Mouse (Mus musculus) layer of hippocampus, postnatal 10 days (tissue): ENCODE measurements around the gene Creb1. TPM values are rescaled to one million over a fixed set of nuclear protein-coding genes. Genes with fewer than 3 reads are reported as not detected.

Experiments
- DNase-seq, 2 experiments: peaks; one replicate each; pipeline ENCODE4 v3.0.0; 2021; ENCODE audit warnings: low spot score in 2 of 2
- long read RNA-seq: library from polyadenylated mRNA; stranded (forward); transcript quantifications from one replicate; pipeline ENCODE4 v2.0.0, GENCODE M21; 2023
- total RNA-seq, 2 experiments: library from RNA; stranded (reverse); gene quantifications; 2 replicates each; pipeline ENCODE4 v1.2.3; 2021

Gene Creb1
- total RNA-seq = 10 to 100 TPM; 34.1 to 47.5 TPM
- long read RNA-seq, partial matches to known transcripts = 0 of 17 reads
- long read RNA-seq, other reads (novel, unspliced or antisense) = 17 of 17 reads

DNA sequence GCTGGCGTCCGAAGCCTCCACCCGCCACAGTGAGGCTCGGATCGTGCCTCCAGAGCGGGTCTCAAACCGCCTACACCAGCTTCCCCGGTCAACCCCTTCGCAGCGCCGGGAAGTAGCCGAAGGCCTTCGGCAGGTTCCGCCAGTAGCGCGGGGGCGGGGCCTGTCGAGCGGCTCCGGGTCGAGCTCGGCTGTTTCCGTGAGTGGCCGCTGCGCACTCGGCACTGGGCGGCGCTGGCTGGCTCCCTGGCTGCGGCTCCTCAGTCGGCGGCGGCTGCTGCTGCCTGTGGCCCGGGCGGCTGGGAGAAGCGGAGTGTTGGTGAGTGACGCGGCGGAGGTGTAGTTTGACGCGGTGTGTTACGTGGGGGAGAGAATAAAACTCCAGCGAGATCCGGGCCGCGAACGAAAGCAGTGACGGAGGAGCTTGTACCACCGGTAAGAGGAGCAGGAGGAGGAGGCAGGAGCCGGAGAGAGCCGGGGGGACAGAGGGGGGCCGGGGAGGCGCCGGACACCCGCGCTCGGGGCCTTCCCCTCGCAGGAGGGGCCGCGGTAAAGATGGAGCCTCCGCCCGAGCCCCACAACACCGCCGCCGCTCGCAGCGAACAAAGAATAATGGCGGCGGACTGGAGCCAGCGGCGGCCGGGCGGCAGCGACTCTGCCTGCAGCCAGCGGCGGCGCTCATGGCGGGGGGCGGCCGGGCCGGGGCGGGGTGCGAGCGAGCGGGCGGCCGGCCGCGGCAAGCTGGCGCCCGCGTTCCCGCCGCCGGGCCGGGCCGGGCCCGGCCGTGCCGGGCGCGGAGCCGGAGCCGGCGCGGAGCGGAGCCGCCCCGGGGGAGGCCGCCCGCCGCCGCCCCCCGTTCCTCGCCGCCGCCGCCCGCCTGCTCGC lies at the start of gene Creb1:
Gene Creb1, plus strand, starts transcription at position 57 of the 882 bp plus-strand sequence.
- peak; percentile 100 for DNase-seq

DNA sequence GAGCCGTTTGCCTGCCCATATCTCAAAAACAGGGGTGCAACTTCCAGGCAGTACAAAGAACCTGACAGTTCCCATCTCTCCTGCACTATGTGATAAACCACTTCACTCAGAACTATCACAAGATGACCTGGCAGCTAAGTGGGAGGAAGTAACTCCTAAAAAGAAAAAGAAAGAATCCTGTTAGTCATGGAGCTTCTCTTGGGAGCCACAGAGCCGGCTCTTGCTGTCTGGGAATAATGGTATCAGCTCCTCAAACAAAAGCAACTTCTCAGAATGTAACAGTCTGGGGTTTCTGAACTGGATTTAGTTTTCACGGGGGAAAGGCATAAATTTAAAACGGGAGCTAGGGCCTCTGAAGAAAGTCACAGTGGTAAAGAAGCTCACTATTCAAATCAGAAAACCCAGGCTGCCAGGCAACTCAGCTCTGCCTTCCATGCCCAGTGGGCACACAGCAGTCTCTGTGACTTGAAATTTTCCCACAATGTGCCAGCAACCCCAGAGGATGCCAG lies 43.9 kb upstream of the Creb1 start:
- peak in 1 of 2 experiments; percentile 13 for DNase-seq

DNA sequence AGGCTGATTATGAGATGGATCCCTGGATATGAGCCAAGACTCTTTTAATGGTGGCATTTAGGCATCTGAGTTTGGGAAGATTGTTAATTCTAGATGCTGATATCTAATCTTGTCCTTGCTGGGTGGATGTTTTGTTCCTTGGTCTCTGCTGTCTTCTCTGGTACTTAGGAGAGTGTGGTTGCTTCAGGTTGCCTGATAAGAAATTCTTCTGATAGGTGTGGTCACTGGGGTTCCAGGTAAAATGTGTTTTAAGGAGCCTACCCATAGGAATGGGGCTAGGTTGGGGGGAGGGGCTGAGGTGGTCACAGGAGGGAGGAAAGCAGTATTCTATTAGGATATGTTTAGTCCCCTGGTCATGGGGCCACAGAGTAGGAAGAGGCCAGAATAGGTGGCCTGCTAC lies 35.6 kb upstream of the Creb1 start:
- DNase-seq = no peak

DNA sequence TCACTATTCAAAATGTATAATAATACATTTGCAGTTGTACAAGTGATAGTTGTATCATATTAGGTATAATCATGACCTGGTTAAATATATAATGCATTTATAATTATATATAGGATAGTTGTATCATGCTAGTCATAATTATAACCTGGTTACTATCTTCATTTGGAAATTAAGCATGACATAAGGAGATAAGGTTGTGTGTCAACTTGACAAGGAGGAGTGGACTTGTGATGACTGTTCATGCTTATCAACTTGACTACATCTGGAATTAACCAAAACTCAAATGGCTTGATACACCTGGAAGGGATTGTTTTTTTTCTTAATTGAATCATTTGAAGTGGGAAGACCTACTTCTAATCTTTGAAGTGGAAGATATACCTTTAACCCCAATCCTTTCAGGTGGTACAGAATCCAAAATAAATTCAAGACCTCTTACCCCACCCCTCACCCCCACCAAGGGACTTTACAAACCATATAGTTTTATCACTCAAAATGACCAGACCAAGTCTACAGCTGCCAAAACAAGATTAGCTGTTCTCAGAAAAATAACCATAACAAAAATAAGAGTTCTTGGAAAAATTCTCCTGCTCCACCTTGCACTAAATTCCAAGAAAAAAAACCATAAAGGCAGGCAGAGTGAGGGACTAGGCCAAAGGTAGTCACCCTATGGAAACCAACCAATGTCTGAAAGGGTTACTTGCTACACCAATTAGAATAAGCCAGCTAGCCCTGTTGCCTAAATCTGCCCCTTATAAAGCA lies 30.9 kb upstream of the Creb1 start:
- no peak for DNase-seq

DNA sequence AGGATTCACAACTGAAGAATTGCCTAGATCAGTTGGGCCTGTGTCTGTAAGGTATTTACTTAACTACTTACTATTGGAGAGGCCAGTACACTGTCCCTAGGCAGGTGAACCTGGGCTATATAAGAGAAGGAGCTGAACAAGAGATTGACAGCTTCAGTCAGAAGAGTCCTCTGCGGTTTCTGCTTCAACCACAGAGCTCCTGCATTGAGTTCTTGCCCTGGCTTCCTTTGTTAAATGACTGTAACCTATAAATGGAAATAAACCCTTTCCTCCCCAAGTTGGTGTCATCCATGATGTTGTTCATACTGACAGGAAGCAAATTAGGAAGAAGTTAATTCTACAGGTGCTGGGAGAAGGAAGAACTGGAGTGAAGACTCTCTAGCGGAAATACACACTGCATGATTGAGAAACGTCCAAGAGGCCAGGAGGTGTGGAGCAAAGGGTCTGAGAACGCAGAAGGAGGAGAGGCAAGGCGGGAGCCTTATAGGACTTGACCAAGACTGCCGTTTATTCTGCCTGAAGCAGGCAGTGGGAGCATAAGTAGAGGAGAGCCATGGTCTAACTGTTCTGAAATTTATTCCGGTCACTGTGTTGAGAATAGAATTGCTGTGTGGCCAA lies 23.9 kb upstream of the Creb1 start:
- no peak for DNase-seq

DNA sequence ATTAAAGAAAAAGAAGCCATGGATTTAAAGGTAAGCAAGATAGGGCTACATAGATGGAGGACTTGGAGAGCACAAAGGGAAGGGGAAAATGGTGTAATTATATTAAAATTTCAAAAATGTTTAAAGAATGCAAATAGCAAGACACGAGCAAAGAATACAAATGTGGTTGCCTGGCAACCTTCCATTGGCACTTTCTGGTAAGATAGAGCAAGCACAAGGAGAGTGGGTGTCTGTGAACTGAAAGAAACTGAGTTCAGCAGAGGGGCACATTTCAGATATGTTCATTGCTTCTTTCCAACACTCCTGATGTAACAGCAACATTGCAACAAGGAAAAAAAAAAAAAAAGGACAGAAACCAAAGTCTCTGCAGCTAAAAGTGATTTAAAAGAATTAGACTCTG lies 22.8 kb upstream of the Creb1 start:
- peak in 1 of 2 experiments; percentile 30 for DNase-seq

DNA sequence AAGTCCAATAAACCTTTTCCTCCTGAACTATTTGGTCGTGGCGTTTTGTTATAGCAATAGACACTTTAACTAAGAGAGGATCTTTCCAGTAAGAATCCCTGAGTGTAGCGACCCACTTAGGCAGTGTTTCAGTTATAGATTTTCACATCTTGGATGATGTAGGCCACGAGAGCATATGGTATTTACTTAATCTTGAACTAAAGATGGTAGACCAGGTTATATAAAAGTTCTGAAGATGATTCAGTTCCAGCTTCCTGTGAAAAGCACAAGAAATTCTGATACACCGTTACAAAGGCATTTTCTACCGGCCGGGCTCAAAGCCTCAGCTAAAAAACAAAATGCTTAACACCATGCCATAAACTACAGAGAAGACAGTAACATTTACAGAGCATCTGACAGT lies 18.3 kb upstream of the Creb1 start:
- DNase-seq = no peak

DNA sequence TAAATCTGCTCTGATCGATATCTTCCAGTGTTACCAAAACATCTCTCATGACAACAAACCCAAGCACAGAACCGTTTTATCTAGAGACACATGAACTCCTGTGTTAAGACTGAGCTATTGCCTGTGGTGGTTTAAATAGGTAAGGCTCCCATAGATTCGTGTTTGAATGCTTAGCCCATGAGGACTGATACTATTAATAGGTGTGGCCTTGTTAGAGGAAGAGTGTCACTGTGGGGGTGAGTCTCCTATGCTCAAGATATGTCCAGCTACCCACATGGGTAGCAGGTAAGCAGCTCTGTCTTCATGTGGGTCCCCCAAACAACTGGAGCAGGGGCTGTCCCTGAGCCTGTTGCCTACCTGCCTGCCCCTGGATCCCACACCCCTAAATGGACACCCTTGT lies 15.9 kb upstream of the Creb1 start:
- no peak for DNase-seq

DNA sequence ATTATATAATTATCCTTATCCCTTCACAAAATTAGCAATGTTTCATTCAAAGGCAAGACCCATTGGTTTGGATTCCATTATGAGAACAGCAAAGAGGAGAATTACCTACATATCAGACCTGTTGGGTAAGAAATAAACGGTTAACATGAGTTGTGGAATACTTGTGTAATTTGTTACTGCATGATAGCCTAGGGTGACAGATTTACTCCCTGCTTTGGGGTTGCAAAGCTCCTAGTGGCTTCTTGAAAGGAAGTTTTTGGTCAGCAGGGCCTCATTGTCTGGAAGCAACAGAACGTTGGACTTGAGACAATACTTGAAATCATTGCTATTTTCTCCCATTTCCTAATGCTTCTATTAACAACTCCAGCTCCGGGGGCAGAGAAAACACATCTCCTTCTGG lies 14.0 kb upstream of the Creb1 start:
- DNase-seq = no peak

DNA sequence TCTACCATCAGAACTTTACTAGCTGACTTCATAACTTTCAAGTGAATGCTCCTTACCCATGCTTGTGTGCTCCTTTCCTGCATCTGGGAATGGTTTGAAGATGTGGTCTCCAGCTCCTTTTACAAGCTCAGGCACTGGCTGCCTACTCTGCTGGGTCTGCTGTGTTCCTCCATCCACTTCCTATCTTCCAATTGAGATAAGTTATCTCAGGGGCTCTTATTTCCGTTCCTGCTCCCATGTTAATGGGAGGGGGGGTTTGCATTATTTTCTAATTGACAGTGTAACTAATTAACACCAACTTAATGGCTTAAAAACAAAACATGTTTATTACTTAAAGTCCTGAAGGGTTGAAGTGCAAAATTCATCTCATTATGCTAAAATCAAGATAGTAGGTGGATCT lies 13.1 kb upstream of the Creb1 start:
- DNase-seq = no peak

DNA sequence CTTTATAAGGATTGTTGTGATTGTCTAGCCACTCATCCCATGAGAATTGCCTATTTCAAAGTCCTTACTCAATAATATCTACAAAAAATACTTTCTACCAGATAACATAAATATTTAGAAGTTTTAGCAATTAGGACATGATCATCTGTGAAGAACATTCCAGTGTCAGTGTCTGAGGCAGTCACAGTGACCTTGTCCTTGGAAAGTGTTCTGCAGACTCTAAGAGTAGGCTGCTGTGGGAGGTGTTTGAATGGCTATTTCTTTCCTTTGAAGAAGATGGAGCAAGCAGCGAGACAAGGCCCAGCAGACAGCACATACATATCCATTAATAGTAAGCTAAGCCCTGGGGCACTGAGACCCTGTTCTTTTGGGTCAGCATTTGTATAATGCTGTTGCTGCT lies 12.5 kb upstream of the Creb1 start:
- DNase-seq = no peak

DNA sequence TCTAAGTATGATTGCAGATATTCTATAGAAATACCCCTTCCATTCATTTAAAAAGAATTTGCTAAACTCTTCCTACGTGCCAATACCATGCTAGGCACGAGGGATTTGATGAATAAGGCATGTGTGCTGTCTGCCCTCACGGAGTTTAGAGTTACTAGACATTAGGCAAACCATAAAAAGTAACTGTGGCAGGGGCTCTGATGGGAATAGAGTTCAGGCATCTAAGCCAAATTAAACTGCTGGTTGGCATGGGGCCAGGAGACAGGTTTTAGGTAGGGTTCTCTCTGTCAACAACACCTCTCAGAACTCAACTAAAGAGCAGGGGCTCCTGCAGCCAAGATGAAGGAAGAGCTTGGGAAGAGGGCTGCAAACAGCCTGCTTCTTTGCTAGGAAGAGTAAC lies 10.7 kb upstream of the Creb1 start:
- DNase-seq = no peak

DNA sequence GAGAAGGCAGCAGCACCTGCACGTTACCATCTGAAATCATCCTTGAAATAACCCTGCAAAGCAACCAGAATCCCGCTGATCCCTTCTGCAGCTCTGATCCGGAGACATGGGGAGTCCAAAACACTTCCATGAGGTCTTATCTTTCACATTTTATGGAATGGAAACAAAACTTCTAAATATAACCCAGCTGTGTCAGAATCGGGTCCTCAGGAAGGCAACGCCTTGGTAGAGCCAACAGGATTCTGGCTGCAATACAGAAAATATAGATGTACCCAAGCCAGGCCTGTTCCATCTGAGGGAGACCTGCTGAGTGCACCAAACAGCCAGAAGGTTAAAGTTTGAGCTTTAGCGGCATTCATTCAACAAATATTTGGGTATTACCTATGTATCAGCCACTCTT lies 9.8 kb upstream of the Creb1 start:
- no peak for DNase-seq

DNA sequence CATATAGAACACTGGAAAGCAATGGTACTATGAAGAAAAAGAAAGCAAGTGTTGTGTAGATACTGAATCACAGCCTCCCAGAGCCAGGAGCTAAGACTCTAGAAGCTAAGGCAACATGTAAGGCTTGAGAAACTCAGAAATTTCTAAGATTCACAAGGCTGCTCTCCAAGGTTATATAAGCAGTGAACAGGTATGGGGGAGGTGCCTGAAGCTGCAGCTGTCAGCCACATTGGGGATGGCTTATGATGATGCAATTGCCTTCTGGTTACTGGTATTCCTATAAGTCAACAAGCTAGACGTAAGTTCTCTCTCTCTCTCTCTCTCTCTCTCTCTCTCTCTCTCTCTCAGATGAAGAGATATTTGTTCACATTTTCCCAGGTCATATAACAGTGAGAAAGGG lies 9.3 kb upstream of the Creb1 start:
- DNase-seq = no peak

DNA sequence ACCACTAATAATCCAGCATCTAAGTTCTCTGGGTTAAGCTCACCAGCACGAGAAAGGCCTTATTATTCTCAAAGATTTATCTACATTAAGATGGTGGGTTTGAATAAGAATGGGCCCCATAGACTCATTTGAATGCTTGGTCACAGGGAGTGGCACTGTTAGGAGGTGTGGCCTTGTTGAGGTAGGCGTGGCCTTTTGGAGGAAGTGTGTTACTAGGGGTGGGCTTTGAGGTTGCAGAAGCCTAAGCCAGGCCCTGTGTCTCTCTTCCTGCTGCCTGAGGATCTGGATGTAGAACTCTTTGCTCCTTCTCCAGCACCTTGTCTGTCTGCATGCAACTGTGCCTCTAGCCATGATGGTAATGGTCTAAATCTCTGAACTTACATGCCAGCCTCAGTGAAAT lies 7.8 kb upstream of the Creb1 start:
- DNase-seq = no peak

DNA sequence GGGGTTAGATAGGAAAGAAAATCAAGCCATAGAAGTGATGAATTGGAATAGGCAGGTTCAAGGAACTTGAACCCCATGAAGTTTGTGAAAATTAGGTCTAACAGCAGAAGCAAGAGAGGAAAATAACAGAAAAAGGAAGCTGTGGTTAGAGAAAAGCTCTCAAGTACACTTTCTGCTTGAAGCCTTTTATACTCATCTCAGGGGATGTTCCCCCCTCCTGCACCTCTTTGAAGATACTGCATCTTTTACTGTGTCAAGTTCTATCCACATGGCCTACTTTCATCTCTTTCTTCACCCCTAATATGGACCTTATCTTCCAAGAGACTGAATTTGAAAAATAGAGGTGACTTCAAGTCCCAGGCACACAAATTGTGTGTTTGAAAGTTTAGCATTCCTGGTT lies 4.8 kb upstream of the Creb1 start:
- no peak for DNase-seq

DNA sequence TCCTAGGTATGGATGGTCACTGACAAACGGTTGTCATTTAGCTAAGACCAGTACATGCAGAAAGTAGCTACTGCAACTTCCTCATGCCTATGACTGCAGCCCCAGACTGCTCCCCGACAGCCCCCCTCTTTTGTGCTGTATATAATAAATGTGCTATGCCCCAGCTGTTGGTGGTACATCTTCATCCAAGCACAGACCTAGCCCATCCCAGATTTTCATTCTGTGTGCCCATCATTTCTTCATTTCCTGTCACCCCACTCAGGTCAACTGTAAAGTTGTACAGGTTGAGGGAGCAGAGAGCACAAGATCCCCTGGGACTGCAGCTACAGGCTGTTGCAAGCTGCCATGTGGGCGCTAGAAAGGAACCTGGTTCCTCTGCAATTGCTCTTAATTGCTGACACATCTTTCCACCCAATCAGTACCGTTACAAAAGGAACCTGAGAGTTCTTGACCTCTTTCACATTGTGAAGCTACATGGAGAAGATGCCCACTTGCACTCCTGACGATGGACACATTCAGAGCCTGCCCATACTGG lies 2.6 kb upstream of the Creb1 start:
- DNase-seq = no peak

DNA sequence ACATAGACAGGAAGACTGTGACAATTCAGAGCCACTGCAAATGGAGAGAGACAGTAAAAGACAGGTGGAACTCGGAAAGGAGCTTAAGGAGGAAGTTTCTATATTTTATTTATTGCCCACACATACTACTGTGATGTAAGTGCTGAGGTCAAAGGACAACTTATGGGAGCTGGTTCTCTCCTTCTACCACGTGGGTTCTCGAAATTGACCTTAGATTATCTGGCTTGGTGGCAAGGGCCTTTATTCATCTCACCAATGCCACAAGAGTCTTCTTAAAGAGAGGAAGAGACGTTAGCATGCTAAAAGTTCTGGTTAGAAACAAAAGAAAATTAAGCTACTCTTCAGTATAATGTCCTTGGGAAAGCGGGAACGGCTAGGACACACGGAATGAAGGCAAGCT lies 897 bp upstream of the Creb1 start:
- DNase-seq = no peak

DNA sequence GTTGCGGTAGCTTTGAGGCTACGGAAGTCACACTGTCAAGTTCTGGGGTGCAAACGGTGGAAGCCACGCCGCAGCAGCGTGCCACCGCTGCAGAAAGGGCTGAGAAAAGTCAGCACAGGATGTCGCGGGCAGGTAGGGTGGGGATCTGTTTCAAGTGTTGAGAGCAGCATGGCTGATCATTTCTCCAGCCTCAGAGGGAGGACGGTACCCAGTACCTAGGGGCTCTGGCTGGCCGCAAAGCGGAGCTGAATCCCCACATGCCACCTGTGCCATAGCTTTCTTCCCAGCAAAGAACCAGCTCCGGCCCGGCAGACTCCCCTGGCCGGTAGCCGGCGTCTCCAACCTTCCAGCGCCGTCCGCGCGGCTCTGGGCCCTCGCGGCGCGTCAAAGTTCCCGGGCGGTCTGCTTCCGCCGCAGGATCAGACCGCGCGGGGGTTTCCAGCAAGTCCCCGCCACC lies 350 bp upstream of the Creb1 start:
- DNase-seq = no peak

DNA sequence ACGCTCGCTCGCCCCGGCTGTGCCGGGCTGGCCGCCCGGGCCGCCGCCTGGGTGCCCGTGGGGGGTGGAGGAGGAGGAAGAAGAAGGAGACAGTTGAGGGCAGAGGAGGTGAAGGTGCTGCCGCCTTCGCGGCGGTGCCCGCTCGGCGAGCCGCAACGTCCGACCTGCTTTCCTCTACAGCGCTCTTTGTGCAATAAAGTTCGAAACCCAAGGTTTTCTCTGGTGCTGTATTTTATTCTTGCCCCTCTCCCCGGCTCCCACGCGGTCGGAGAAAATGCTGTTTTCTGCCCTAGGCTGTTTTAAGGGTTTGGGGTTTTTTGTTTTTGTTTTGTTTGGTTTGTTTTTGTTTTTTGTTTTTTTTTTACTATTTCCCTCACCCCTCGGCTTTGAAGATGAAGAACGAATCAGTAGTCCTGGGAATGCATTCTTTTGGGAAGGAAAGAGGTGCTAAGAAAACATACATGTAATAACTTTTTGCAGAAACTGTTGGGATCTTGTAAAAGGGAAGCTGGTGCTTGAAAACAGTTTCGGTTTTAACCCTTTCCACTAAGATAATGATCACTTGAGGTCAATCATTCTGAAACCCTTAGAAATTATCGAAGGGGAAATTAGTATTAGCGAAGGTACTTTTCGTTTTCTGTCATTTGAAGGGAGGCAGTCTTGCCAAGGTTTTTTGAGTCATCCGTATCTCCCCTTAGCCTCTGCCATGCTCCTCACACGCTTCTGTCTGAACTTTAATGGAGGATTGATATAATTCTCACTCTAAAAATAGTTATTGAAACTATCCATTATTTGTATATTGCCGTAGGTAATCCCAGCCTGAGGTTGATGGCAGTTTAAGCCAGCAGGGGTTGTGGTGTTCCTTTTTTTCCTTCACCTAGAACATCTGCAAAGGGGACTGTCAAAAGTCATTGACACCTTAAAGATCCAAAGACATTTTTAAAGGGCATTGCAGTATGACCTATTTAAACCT lies 1.3 kb downstream of the Creb1 start:
- peak; percentile 56 to 65 for DNase-seq
